Mouse (Mus musculus) 3134 (cell line): ENCODE data around the gene Gm44790.
"Not testable (repeated sequence)": the region's sequence is repeated elsewhere in the genome, so short reads cannot be mapped to it uniquely, and the experiment has no call there.

ENCODE experiments used
- DNase-seq: peaks from one replicate; pipeline ENCODE4 v3.0.0-alpha.2; 2011; ENCODE audit warnings: low spot score; ENCODE audit not compliant: insufficient read length; ENCODE audit errors: extremely low read depth

Gm44790 gene

GRCm38 (mm10) chr6:86426358-86426757 is at the start of gene Gm44790:
TSS of gene Gm44790 (plus strand) at chr6:86426658.
- DNase-seq = no peak

GRCm38 (mm10) chr6:86378341-86378740 is 48.1 kb upstream of the Gm44790 start:
- DNase-seq = no peak

GRCm38 (mm10) chr6:86380112-86380511 is 46.3 kb upstream of the Gm44790 start:
- not testable (repeated sequence) for DNase-seq

- no peak for DNase-seq
These were observed 43.9 kb upstream of the Gm44790 start for GRCm38 (mm10) chr6:86382551-86382950.

DNA sequence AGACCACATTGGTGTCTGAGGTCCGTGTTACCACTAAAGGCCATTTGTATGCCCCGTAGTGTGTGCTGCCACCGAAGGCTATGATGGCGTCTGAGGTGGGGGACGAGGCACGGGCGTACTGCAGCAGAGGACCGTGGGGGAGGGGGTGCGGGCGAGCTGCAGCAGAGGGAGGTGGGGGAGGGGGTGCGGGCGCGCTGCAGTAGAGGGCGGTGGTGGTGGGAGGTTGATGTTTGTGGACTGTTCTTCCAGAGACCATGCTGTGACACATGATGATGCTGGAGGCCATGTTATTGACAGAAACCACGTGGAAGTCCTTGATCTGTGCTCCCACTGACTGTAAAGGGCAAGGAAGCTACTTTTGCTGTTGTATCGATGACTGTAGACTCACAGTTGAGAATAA is 43.1 kb upstream of the Gm44790 start:
- no peak for DNase-seq

DNA sequence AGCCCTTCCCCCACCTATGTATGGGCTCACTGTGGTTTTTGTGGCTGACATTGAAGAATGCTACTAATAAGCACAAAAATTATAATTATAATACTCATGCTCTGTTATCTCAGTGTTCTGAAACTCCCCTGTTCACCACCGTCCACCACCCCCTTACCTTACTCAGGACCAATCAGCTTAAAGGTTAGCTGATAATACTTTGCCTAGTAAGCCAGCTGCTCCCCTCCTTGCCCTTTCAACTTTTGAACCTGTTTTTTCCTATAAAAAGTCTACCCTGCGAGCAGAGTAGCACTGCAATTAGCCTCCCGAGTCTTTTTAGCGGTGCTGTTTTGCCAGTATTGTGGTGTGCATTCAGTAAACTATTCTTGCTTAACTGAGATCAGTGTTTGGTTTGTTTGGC is 41.8 kb upstream of the Gm44790 start:
- no peak for DNase-seq

DNA sequence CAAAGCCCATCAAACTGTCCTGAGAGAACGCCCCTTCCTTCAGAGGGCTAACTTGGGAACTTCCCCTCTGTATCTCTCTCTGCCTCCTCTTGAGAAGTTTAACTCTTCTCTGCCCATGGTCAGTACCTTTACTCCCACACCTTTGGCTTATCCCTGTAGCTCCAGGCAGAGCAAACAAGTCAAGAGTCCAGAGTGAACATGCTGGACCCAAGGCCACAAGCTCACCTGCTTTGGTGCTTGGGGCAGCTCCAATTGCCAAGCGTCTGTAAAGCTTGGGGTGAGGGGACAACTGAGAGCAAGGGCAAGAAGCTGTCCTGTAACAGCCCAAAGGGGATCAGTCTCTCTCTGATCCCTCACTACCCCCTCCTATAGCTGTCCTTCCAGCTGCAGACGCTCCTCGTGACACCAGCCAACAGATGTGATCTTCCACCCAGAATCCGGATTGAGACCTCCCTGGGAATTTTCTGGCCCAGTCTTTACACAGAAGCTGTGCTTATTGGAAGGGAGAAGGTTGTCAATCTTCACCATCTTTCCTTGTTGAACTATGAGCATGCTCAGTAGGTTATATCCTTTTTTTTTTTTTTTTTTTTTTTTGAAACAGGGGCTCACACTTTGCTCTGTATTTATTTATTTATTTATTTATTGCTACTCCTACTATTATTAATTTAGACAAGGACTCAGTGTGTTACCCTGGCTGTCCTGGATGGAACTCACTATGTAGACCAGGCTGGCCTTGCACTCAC is 40.9 kb upstream of the Gm44790 start:
- DNase-seq = no peak

DNA sequence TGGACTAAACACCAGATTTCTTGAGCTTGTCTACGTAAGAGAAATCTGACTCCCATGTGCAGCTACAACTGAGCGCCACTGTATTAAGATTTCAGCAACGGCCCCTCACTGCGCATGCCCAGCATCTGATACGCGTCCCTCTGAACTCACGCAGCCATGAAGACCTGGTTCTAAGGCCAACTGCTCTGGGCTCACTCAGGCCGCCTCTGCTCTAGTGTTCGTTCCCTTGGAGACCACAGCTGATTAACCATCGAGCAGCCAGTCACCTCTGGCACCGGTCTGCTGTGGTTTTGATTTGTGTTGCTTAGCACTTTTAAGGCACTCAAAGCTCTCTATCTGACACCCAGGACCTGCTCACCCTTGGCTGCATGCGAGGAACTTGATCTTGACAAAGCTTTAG is 39.1 kb upstream of the Gm44790 start:
- no peak for DNase-seq

DNA sequence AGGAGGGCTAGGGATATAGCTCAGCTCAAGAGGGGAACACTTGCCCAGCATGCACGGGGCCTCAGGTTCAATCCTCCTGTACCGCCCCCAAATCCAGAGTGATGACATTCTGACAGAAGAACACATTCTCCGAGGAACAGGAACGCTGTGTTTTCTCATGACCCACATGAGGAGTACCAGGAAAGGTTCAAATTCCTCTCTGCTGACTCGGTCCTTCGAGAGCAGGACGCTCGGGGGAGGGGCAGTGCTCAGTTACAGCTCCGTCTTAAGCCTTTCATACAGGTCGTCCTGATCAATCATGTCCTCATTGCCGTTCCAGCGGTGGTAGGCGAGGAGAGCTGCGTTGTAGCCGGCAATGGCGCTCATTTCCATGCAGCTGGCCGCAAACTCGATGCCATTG is 38.0 kb upstream of the Gm44790 start:
- DNase-seq = no peak

- DNase-seq = no peak
These were observed 35.1 kb upstream of the Gm44790 start for GRCm38 (mm10) chr6:86391326-86391725.

GRCm38 (mm10) chr6:86393187-86393586 is 33.3 kb upstream of the Gm44790 start:
- no peak for DNase-seq

DNA sequence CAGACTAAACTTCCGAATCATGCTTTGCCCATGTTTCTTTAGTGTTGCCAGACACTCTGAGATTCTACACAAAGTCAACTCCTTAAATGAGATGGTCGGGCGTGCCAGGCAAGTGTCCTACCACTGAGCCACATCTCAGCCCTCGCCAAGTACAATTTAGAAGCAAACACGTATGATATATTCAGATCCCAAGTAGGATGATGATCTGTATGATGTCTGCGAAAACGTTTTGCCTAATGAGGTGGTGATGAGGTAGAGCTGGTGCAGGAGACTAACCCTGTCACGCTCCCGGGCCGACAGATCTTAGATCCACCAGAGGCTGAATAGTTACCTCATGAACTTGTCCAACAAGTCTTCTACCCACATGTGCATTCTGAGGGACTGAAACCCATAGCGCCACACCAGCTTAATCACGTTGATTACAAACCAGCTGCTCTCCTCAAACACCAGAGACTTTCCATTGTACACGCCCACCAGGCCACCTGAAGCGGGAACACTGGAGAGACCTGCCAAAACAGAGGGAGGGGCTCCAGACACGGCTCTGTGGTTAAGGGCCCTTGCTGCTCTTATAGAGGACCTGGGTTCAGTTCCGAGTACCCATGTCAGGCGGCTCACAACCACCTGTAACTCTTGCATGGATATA is 32.3 kb upstream of the Gm44790 start:
- DNase-seq = no peak

DNA sequence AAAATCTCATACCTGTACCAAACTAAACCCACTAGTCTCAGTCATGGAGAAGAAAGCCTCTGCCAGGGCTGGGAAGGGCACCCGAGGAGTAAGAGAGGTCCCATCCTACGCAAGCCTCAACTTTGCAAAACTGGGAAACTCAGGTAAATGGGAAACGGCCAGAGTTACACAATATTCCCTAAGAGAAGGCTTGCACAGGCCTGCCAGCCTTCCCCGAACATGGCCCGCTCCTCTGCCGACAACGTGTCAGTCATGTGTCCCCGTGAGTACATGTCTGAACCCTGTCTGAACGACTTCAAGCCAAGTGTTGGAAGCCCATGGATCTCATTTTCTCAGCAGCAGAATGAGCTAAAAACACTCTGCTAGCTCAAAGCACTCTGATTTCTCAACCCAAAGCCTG is 31.4 kb upstream of the Gm44790 start:
- DNase-seq = no peak

DNA sequence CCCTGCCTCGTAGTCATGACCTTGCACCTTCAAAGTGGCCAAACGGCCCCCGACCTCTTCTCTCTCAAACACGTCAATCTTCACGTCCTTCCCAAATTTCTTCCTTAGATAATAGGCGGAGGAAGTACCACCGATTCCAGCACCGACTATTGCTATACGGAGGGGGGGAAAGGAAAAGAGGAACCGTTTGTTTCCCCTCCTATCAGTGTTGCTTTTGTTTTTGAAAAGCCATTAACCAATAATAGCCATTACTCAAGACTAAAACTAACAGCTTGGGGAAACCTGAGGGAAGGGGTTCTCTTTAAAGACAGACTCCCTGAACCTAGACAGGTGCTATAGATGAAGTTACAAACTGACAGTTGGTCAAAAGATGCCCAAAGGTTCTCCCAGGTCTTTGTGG is 30.5 kb upstream of the Gm44790 start:
- no peak for DNase-seq

DNA sequence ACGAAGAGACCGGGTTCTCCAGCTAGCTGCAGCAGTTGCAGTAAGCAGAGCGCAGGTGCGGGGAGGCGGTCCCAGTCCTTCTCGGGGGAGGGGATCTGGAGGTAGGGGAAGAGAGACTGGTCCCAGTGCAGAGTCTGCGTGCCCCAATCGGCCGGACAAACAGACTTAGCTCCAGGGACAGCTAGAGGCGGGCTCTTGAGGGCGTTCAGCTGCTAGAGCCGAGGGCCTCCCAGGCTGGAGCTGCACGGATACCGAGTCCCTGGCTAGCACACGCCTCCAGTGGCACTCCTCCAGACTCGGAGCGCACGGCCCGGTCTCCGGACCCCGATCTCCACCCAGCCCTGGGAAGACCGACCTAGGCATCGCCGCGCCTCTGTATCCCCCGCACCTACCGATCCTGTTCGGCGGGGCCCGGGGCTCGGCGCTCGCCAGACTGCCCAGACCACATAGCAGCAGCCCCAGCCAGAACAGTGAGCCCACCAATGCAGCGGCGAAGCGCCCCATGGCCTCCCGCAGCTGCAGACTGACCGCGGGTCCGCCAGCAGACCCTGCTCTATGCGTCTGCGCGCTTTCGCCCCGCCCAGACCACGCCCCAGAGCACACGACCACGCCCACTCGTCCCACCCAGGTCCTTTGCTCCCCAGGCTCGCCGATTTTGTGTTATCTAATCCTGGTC is 29.7 kb upstream of the Gm44790 start, which contains the start of gene Pcyox1:
Pcyox1 (minus strand) TSS at position 574 of the 676 bp plus-strand sequence.
- DNase-seq = peak; percentile 91

DNA sequence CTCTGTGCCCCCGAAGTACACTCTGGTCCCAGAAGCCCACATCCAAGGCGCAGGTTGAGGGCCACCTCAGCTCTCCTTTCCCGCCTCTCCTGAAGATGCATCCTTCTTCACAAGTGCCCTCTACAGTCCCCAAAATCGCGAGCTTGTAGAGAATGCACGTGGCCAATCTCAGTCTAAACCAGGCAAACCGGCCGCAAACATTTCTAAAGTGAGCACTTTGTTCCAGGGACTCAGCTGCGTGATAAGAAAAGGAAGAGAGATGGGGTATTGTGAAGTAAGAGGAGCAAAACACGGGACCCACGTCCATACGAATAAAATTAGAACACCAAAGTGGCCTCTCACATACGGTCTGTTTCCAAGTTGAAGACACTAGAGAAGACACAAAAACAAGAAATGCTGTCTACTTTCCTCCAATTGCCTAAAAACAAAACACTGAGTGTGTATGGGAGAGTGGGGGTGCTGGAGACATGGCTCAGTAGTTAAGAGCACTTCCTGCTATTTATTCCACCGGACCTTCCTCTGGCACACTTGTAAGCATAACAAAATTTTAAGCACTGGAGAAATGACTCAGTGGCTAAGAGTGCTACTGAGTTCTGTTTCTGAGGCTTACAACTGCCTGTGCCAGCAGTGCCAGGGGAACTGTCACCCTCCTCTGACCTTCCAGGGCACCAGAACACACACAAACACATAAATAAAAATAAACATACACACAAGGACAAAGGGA is 29.0 kb upstream of the Gm44790 start:
- peak; percentile 48 for DNase-seq

DNA sequence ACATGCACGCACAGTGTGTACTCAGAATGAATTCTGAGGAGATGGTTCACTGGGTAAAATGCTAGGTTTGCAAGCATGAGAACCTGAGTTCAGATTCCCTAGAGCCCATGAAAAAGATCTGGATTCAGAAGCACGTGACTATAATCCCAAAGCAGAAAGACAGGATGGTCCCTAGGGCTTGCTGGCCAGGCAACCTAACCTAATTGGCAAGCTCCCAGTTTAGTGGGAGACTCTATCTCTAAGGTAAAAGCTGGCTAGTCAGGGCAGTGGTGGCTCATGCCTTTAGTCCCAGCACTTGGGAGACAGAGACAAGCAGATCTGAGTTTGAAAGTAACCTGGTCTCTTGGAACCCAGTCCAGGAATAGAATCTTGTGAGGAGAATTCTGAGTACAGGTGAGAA is 27.5 kb upstream of the Gm44790 start:
- DNase-seq = no peak

DNA sequence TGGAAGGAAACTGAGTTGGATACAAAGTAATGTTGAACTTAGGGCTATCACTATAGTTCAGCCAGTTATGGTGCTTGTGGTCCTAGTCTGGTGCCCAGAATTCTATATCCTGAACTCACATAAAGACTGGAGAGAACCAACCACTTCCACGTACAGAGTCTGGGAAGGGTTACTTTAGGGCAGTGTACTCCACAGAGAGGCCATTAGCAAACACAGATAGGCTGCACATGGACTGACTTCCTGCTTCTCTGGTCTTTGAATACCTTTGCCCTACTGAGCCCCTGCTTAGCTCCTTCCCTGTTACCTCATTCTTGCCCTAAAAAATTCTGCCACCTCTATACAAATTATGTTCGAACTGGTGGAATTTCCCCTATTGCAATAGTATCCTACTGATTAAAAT is 26.5 kb upstream of the Gm44790 start:
- no peak for DNase-seq

GRCm38 (mm10) chr6:86400972-86401371 is 25.5 kb upstream of the Gm44790 start:
- peak; percentile 63 for DNase-seq

DNA sequence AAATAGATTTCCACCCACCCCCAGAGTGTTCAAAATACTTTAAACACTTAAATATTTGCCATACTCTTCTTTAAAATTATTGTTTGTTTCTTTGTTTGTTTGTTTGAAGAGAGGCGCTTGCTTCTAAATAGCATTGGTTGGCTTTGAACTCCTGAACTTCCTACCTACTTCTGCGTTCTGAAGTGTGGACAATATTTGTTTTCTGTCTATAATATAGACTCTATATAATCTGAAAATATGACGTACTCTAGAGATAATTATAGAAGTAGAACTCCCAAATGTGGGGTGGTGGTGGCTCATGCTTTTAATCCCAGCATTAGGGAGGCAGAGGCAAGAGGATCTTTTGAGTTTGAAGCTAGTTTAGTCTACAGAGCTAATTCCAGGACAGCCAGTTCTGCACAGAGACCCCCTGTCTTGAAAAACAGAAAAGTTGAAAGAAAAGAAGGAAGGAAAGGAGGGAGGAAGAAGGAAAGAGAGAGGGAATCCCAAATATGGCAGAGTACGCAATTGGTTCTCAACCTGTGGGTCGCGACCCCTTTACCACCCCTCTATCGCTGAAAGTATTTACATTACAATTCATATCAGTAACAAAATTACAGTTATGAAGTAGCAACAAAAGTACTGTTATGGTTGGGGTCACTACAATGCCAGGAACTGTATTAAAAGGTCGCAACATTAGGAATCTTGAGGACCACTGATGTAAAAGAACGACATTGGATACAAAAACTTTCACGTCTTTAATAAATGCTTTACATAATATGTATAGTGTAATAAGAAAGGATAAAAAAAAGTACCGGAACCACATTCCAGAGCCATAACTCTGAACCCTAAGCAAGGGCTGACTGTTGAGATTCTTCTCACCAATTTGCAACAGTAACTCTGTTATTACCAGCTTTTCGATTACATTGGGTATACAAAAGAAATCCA is 23.5 kb upstream of the Gm44790 start:
- no peak for DNase-seq
